Mouse (Mus musculus) left cerebral cortex, adult 11 months (tissue): Measurements from ENCODE around the gene Cnpy1.

Source experiments
- DNase-seq: peaks from one replicate; pipeline ENCODE4 v3.0.0; 2022; ENCODE audit warnings: low spot score

The Cnpy1 gene

DNA sequence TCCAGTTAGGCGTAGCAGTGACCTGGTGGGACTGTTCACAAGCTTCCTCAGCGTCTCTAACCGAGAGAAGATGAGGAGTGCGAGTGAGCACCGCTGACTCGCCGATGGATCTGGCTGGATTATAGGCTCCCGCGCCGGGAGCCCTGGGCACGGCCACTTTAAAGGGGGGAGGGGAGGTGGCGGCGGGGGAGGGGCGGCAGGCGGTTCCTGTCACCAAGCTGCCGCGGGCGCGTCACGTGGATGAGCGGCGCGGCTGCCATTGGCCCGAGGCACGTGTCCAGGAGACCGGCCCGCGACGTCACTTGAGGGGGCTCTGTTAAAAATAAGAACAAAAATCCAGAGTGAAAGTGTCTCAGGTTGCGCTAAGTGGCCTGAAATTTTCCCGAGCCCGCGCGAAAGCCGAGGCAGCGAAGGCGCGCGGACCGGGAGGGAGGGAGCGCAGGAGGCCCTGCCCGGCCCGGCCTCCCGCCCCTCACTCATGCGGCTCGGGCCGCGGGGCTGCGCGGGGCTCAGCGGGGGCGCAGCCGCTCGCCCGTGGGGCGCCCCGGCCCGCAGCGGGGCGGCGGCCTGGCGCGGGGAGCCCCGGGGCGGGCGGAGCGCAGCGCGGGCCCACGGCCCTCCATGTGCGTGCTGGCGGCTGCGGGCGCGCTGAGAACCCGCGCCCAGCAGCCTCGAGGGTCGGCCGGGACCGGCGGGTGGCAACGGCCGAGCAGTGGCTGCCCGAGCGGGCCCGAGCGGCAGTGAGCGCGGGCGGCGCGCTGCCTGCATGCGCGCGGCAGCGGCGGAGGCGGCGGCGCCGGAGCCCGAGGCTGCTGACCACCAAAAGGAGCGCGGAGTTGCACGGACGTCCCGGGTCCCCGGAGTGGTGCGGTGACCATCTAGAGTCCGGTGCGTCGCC lies 80.0 kb downstream of the Cnpy1 start, which contains the start of gene En2:
TSS of gene En2 (plus strand) at position 337 of the 898 bp plus-strand sequence.
- DNase-seq, result peak; percentile 26

DNA sequence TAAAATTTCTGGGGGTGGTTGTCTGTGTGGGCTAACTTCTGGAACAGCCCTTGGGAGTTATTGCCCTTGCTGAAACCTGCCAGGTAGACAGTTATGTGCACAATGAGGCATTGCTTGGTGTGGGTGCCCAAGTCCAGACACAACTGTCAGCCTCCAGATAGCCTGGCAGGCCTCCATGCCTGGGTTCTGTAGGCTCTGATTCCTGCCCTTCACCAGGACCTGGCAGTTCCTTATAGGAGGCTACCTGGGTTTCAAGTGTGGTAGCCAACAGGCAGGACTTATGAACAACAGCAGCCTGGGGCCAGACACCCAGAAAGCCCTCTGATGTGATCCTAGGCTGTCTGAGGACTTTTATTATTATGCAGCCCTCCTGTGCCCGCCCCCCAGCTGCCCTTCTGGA lies 81.7 kb downstream of the Cnpy1 start:
- DNase-seq, result no peak

DNA sequence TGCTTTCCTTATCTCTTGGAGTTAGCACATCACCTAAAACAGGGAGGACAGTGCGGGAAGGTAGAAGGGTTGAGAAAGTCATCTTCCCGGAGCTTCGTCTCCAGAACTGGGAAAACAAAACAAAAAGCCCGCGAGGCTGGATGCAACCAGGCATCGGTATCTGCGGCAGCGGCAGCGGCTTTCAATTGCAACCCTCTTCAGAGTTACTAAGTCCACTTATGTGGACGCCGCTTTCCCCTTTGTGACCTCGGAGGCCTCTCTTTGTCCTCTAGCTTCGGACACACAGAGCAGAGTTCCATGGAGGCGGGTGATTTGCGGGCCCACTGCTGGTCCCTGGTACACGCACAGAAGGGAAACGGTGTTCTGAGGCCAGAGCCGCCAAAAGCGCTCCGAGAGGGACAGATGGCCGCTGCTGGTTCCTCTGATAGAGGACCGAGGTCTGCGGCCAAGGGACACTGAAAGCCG lies 83.6 kb downstream of the Cnpy1 start:
- no peak for DNase-seq

GRCm38 (mm10) chr5:28161383-28161937 lies 84.1 kb downstream of the Cnpy1 start:
- DNase-seq, result no peak

- DNase-seq, result no peak
Measured at GRCm38 (mm10) chr5:28159891-28160470, 85.6 kb downstream of the Cnpy1 start.

DNA sequence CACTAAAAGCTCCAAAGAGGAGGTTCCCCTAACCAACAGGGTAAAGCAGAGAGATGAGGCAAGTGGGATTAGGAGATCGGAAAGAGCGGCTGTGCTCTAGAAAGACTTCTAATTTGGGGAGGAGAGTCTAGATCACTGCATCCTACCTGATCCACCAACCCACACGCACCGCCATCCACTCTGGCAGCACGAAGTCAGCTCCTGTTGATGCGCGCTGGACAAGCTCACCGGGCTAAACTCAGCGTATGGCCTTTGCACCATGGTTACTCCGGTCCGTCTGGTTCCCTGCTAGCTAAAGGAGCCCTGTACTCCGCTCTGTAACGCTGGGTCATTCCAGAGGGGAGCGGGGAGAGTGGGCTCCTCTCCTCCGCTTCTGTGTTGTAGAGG lies 86.5 kb downstream of the Cnpy1 start:
- no peak for DNase-seq

DNA sequence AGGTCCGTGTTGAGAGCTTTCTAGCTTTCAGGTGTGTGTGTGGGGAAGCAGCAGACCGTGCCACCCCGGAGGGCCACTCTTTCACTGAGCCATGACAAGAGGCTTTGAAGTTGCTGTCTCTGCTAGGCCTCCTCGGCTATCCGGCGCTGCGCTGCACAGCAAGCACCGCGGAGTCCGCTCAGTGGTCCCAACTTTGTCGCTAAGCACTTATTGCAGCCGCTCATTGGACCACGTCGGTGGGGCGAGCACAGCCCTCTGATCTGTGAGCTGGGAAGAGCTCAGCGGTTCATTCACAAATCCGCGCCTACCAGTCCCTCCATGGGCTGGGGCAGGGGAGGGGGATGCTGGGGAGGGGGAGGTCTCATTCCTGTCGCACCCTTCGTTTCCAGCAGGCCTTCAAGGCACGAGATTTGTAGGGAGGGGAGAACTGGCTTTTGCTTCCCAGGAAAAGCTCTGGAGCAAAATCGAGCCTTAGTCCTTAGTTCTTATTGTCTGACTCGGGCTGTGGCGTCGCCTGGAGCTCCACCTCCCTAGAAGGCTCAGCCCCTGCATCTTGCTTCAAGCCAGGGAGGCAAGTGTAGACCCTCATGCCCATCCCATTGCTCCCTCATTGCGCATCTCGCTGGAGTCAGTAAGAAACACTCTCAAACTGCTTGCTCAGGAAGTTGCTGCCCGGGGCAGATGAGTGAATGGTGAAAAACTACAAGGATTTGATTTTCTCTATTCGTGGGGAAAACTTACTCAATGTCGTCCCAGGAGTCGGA lies 87.1 kb downstream of the Cnpy1 start:
- no peak for DNase-seq

DNA sequence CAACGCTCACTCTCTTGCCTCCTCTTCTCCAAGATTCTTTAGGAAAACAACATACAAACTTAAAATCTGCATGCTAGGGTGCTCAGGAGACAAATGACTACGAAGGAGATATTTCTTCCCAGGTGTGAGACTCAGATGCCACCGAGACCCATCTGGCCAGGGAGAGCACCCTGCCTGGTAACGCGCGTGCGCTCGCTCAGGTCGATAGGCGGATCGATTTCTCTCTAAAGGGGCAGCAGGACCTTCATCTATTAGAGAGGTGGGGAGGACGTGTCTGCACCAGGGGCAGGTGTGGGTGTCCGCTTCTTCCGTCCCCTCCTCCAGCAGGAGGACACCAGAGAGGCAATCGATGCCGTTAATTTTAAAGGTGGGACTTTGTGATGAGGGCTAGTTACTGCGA lies 87.8 kb downstream of the Cnpy1 start:
- DNase-seq, result no peak

DNA sequence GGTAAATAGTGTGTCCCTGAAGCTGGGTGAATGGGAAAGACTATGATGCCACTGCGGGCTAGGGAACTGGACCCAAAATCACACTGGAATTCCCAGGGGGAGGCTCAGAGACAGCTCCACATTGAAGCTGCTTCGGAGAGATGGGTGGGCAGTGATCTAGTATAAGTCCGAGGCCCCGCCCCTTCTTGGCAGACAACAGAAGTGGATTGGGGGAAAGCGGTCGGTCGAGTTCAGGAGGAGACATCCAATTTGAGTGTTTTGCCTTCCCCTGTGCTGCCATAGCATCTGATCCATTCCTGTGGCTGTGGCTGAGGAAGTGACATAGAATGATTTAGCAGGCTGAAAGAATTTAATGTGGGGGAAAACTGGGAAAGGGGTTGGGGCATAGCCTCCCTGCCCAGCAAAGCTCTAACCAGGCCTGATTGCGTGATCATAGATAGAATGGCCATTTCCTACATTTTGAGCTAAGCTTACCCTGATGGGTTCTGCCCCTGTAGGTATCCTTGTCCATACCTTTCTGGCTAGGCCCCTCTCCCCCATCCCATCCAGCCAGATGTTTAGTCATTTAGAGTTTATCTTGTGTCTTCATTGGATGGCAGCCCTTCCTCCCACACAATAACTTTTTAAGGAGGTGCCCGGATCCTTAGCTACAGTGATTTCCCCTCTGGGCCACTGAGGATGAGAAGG lies 88.4 kb downstream of the Cnpy1 start:
- no peak for DNase-seq
